Mouse (Mus musculus) B cell, adult 62 days (primary cell): ENCODE measurements around the gene Hscb. TPM values are rescaled to one million over a fixed set of nuclear protein-coding genes. Genes with fewer than 3 reads are reported as not detected.

Experiments used
- total RNA-seq: library from RNA; stranded (reverse); gene quantifications from 4 replicates; pipeline ENCODE4 v1.2.4, GENCODE M21; 2023

Hscb gene
- total RNA-seq, result 18.4 to 27.8 TPM (median 22.8 TPM) in 4 replicates

GRCm38 (mm10) chr5:110839678-110840365 is at the start of gene Hscb, which contains the start of gene Chek2:
Hscb (minus strand) TSS chr5:110839777.
Chek2 (plus strand) TSS chr5:110839979.

GRCm38 (mm10) chr5:110879584-110880374 is 40.2 kb upstream of the Hscb start, which contains the start of gene Ttc28:
Ttc28 (plus strand) TSS chr5:110879803.

DNA sequence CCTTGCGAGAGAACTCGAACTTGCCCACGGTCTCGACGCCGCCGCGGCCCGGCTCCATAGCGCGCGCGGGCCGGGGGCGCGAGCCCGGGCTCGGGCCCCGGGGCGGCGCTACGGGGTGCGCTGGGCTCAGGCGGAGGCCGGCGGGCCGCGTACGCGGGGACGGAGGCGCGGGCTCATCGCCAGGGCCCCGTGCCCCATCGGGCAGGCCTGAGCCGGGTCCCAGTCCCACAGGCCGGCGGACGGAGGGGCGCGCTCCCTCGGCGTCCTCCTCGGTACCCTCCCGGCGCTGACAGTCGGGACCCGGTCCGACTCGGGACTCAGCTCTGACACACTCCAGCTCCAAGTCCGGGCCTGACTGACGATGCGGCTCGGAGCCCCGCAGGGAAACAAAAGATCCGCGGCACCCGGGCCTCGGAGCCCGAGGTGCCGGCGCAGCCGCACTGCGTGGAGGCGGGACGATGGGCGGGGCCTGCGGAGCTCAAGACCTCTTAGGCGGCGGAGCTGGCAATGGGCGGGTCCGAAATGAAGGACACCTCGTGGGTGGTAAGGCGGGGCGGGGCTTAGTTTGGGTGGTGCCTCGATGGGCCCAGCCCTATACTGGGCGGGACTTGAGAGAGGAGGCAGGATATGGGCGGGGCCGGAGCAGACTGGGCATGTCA is 29.8 kb downstream of the Hscb start, which contains the start of gene Ulk1:
Gene Ulk1 (minus strand): TSS at position 431 of the 659 bp plus-strand sequence.

GRCm38 (mm10) chr5:110779998-110780760 is 59.4 kb downstream of the Hscb start, which contains the start of gene Pus1:
Pus1 (minus strand) TSS chr5:110780659.

Other genes with a start within 250 kb of the Hscb start
- 70.4 to 80.6 TPM (median 71.1 TPM) in 4 replicates for gene Noc4l, start 186.4 kb downstream of the Hscb start, total RNA-seq
- gene Ddx51, start 186.3 kb downstream of the Hscb start, total RNA-seq, result 66.4 to 92.0 TPM (median 66.8 TPM) in 4 replicates
- 237 to 246 TPM (median 244 TPM) in 4 replicates for gene Ep400, start 69.1 kb downstream of the Hscb start, total RNA-seq
- gene Pus1, start 59.1 kb downstream of the Hscb start, total RNA-seq, result 31.4 to 39.7 TPM (median 37.3 TPM) in 4 replicates
- 55.1 to 71.8 TPM (median 61.7 TPM) in 4 replicates for gene Ulk1, start 29.7 kb downstream of the Hscb start, total RNA-seq
- 8.6 to 12.3 TPM (median 9.0 TPM) in 4 replicates for gene Chek2, start 202 bp upstream of the Hscb start, total RNA-seq
- gene Ttc28, start 40.0 kb upstream of the Hscb start, total RNA-seq, result 29.4 to 35.3 TPM (median 33.1 TPM) in 4 replicates